Mouse (Mus musculus): ENCODE measurements around the gene Iglon5.

DNA sequence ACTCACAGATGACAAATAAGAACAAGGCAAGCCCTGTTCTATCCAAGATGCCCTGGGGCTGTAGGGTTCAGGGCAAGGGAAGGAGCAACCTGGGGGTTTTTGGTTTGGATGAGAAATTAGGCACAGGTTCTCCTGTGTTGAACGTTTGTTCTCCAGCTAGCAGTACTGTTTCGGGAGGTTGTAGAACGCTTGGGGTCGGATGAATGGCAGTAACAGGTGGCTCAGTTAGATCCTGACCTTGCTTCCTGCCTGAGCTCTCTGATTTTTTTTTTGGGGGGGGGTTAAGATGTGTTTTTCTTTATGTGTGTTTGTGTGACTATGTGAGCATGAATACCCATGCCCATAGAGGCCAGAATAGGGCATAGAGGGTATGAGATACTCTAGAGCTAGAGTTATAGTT lies 22.6 kb upstream of the Iglon5 start:
- TF ChIP-seq EP300 (IDR thresholded peaks at IDR 0.05; ENCODE audit: low read depth) (no peak), CTCF (IDR thresholded peaks at IDR 0.05; ENCODE audit: low read depth) (no peak)

All from liver, postnatal 0 days (tissue).